Comparison of ENCODE assay signal across 8 mouse cellular contexts in the genomic region with DNA sequence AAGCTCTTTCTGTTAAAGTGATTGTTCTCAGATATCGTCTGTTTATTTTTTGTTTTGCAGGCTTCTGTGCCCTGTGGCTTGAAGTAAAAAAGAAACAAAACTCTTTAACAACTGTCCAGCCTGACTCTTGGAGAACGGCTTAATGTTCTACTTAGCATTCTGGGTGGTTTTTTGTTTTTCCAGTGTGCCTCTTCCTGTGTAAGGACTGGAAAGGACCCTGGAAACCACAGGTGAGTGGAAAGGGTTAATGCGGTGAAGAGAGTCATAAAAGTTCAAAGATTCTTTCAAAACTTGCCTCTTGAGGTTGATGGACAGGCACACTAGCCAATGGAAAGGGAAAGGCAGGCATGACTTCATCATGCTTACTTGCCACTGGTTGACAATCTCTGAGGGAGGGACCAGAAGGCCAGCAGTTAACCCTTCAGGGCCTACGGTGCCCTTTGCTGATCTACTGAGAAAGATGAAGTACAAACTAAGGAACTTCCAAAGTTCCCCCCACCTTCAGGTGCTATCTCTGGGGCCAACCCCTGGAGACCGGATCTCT. TPM values are rescaled to one million over a fixed set of nuclear protein-coding genes. Genes with fewer than 3 reads are reported as not detected.
A peak's percentile ranks its signal among the peaks of the same experiment; 100 is the strongest.
DNase-seq lines count a peak whose midpoint lies in the region; ATAC-seq lines count a peak whose summit lies in the region.

No protein-coding gene starts in this region.

- H3K27me3 ChIP-seq in erythroblast, embryonic 14.5 days (ENCODE audit: control insufficient read depth): peaks cover 22% of the 10 kb centered on the region
- H3K27me3 ChIP-seq in heart, embryonic 10.5 days (ENCODE audit: insufficient read depth, poor library complexity, severe bottlenecking): no peaks in the 10 kb centered on the region
- no peaks in the 10 kb centered on the region; the same call in 1 of the 2 replicates for H3K27me3 ChIP-seq in splenic B cell, adult 2 months (ENCODE audit: control insufficient read depth, insufficient read depth, low read length, poor library complexity, severe bottlenecking)

- no peaks in the 10 kb centered on the region for H3K9me3 ChIP-seq in erythroblast, embryonic 14.5 days (ENCODE audit: control insufficient read depth, low read length)
- H3K9me3 ChIP-seq in heart, embryonic 10.5 days: no peaks in the 10 kb centered on the region

- H3K27ac ChIP-seq in heart, embryonic 10.5 days: peak overlapping the region; percentile 83

- H3K4me1 ChIP-seq in erythroblast, embryonic 14.5 days (ENCODE audit: control insufficient read depth): peaks cover 21% of the 10 kb centered on the region
- H3K4me1 ChIP-seq in heart, embryonic 10.5 days: peaks cover 50% of the 10 kb centered on the region

- DNase-seq in cerebellum, postnatal 14 days: peak; percentile 72 to 88
- no peak for DNase-seq in cerebellum, adult 8-10 months
- DNase-seq in heart, embryonic 10.5 days (ENCODE audit: low spot score): peak; percentile 96
- peak; percentile 96 for DNase-seq in kidney, adult 9 months
- peak; percentile 88 for DNase-seq in liver
- DNase-seq in splenic B cell, adult 2 months (ENCODE audit: low read depth, low spot score): peak; percentile 85

- H3K36me3 ChIP-seq in erythroblast, embryonic 14.5 days (ENCODE audit: control insufficient read depth): no peaks in the 10 kb centered on the region
- peaks cover 12% of the 10 kb centered on the region for H3K36me3 ChIP-seq in heart, embryonic 10.5 days
- H3K36me3 ChIP-seq in splenic B cell, adult 2 months (ENCODE audit: control insufficient read depth, insufficient read depth, low read length, poor library complexity, severe bottlenecking): no peaks in the 10 kb centered on the region

- peak overlapping the region; percentile 17 for H3K4me3 ChIP-seq in erythroblast, embryonic 14.5 days (replicated peaks)
- peak overlapping the region; percentile 37; the same call in 1 of the 2 replicates for H3K4me3 ChIP-seq in heart, embryonic 10.5 days

- peak; percentile 76 for ATAC-seq in monocyte, adult 5-6 weeks (replicated peaks; ENCODE audit: insufficient number of reproducible peaks, low FRiP score, low TSS enrichment, poor library complexity, severe bottlenecking)

- 14% methylated on average over 5 of the region's 5 CpGs for WGBS in heart, embryonic 10.5 days

RNA-seq across cellular contexts. Expression of a gene that starts 4.8 kb away (rescaled TPM):
- polyA plus RNA-seq in erythroblast, embryonic 14.5 days (2012): 2.1 and 2.4 TPM in 2 replicates
- polyA plus RNA-seq in heart, embryonic 10.5 days (2016; fragmentation: Nextera tagmentation; extraction: Ambion mirVana): 35.5 and 47.1 TPM in 2 replicates
- total RNA-seq in monocyte, adult 5-6 weeks (2017): 24.1 to 26.8 TPM (median 25.5 TPM) in 3 replicates

RNA-seq across cellular contexts. Expression of a gene that starts 20.5 kb away (rescaled TPM):
- polyA plus RNA-seq in erythroblast, embryonic 14.5 days (2012): 0.88 and 1.4 TPM in 2 replicates
- 13.4 and 14.4 TPM in 2 replicates for polyA plus RNA-seq in heart, embryonic 10.5 days (2016; fragmentation: Nextera tagmentation; extraction: Ambion mirVana)
- total RNA-seq in monocyte, adult 5-6 weeks (2017): 14.6 to 21.8 TPM (median 17.2 TPM) in 3 replicates

RNA-seq across cellular contexts. Expression of a gene that starts 52.4 kb away (rescaled TPM):
- polyA plus RNA-seq in erythroblast, embryonic 14.5 days (2012): not detected in 2 replicates
- polyA plus RNA-seq in heart, embryonic 10.5 days (2016; fragmentation: Nextera tagmentation; extraction: Ambion mirVana): not detected in 2 replicates
- not detected in 3 replicates for total RNA-seq in monocyte, adult 5-6 weeks (2017)

Comparison
In these comparisons a context has a peak if more than half of its experiments do, and no peak if none do; other contexts are left out.
1. RNA of a gene that starts 4.8 kb away (polyA plus RNA-seq): 35.5 to 47.1 TPM in heart, embryonic 10.5 days; 2.1 to 2.4 TPM in erythroblast, embryonic 14.5 days; every median in the first group is over 10 times any median in the second.